Mouse (Mus musculus) heart, adult 11 months (tissue): Measurements from ENCODE around the gene Thoc6.

Experiments used
- DNase-seq: peaks from one replicate; pipeline ENCODE4 v3.0.0; 2022

Gene Thoc6

GRCm38 (mm10) chr17:23673424-23674073 is at the start of gene Thoc6, which contains the start of gene Hcfc1r1:
Gene Thoc6 (minus strand): TSS chr17:23673882.
Gene Hcfc1r1 (plus strand): TSS chr17:23673596.
- DNase-seq = peak; percentile 99

- DNase-seq = no peak
Observed at GRCm38 (mm10) chr17:23722376-23723125, 48.9 kb upstream of the Thoc6 start, which contains the start of gene 1520401A03Rik. Gene 1520401A03Rik (minus strand): TSS chr17:23722783.

GRCm38 (mm10) chr17:23721886-23722285 is 48.2 kb upstream of the Thoc6 start:
- no peak for DNase-seq

GRCm38 (mm10) chr17:23719455-23719854 is 45.8 kb upstream of the Thoc6 start:
- no peak for DNase-seq

GRCm38 (mm10) chr17:23717003-23717402 is 43.3 kb upstream of the Thoc6 start:
- no peak for DNase-seq

- DNase-seq = peak; percentile 94
Observed at GRCm38 (mm10) chr17:23706212-23706611, 32.5 kb upstream of the Thoc6 start.

GRCm38 (mm10) chr17:23705525-23706104 is 31.9 kb upstream of the Thoc6 start:
- no peak for DNase-seq

- DNase-seq = no peak
Observed at GRCm38 (mm10) chr17:23704741-23705140, 31.1 kb upstream of the Thoc6 start.

GRCm38 (mm10) chr17:23703301-23703700 is 29.6 kb upstream of the Thoc6 start:
- DNase-seq = no peak

GRCm38 (mm10) chr17:23700079-23700478 is 26.4 kb upstream of the Thoc6 start:
- DNase-seq = peak; percentile 100

GRCm38 (mm10) chr17:23699131-23700077 is 25.7 kb upstream of the Thoc6 start:
- peak; percentile 95 for DNase-seq

GRCm38 (mm10) chr17:23695801-23696200 is 22.1 kb upstream of the Thoc6 start:
- DNase-seq = no peak

- no peak for DNase-seq
Observed at GRCm38 (mm10) chr17:23694491-23694890, 20.8 kb upstream of the Thoc6 start.

- DNase-seq = no peak
Observed at GRCm38 (mm10) chr17:23683856-23684672, 10.4 kb upstream of the Thoc6 start, which contains the start of gene Cldn9. Gene Cldn9 (minus strand): TSS chr17:23684026.

- DNase-seq = no peak
Observed at GRCm38 (mm10) chr17:23683226-23683625, 9.5 kb upstream of the Thoc6 start.

GRCm38 (mm10) chr17:23682530-23682929 is 8.8 kb upstream of the Thoc6 start:
- DNase-seq = no peak

GRCm38 (mm10) chr17:23682092-23682491 is 8.4 kb upstream of the Thoc6 start:
- DNase-seq = no peak

GRCm38 (mm10) chr17:23681086-23681485 is 7.4 kb upstream of the Thoc6 start:
- peak; percentile 88 for DNase-seq

- peak; percentile 79 for DNase-seq
Observed at GRCm38 (mm10) chr17:23680336-23680735, 6.7 kb upstream of the Thoc6 start.

GRCm38 (mm10) chr17:23679127-23679835 is 5.6 kb upstream of the Thoc6 start, which contains the start of gene Cldn6:
Gene Cldn6 (plus strand): TSS chr17:23679249.
- DNase-seq = peak; percentile 86

- DNase-seq = peak; percentile 99
Observed at GRCm38 (mm10) chr17:23677236-23677679, 3.6 kb upstream of the Thoc6 start, which contains the start of gene Tnfrsf12a. Gene Tnfrsf12a (minus strand): TSS chr17:23677468.
